In the genomic region with DNA sequence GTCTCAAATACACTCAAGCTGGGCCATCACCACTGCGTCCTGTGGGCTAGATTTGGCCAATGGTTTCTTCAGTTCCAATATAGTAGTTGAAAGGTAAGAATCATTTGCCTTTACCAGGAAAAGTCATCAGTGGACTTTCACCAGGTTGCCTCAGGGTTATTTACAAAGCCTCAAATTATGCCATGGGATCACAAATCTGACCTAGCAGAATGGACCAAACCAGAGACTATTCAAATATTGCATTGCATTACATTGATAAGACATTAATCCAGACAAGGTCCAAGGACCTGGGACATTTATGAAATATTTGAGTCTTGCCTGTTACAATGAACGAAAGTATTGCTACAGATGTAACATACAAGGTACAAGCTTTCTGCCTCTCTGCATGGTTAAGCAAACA, we compare ENCODE assay signal across 28 mouse cellular contexts. TPM values are rescaled to one million over a fixed set of nuclear protein-coding genes. Genes with fewer than 3 reads are reported as not detected.
A peak's percentile ranks its signal among the peaks of the same experiment; 100 is the strongest.
DNase-seq lines count a peak whose midpoint lies in the region; ATAC-seq and TF ChIP-seq lines count a peak whose summit lies in the region.
"Had no signal": no experiment of that assay in that cellular context is flagged by ENCODE, and none has a peak within 500 bp of the region (broad histone marks: within the 10 kb centered on the region; RNA-seq: fewer than 3 reads in every experiment).

No protein-coding gene starts in this region.

- H3K9ac ChIP-seq in heart, embryonic 12.5 days = no peak overlapping the region
- no peak overlapping the region for H3K9ac ChIP-seq in liver, adult 2 months (ENCODE audit: low read depth, low read length)
- H3K9ac ChIP-seq in liver, embryonic 11.5 days (ENCODE audit: low read depth, low read length) = no peak overlapping the region
- H3K9ac ChIP-seq in liver, postnatal 0 days (replicated peaks) = no peak overlapping the region
- no peak overlapping the region for H3K9ac ChIP-seq in liver, embryonic 12.5 days
- H3K9ac ChIP-seq in midbrain, embryonic 11.5 days (ENCODE audit: low read length) = no peak overlapping the region

- no peak for ATAC-seq in heart, embryonic 12.5 days (ENCODE audit: insufficient number of reproducible peaks, low FRiP score)
- ATAC-seq in liver, embryonic 11.5 days (replicated peaks; ENCODE audit: low FRiP score) = no peak
- ATAC-seq in liver, postnatal 0 days = peak; percentile 92
- no peak for ATAC-seq in liver, embryonic 12.5 days
- no peak for ATAC-seq in midbrain, embryonic 11.5 days (ENCODE audit: low FRiP score)
- ATAC-seq: activated CD4-positive, CD25-positive, alpha-beta regulatory T cell, adult 4 months; CD4-positive, CD25-positive, alpha-beta regulatory T cell, adult 4 months; Patski had no signal

- no peaks in the 10 kb centered on the region for H3K9me3 ChIP-seq in heart, embryonic 12.5 days (replicated peaks)
- no peaks in the 10 kb centered on the region for H3K9me3 ChIP-seq in liver, embryonic 11.5 days (ENCODE audit: control insufficient read depth, low read length)
- H3K9me3 ChIP-seq in liver, postnatal 0 days (ENCODE audit: low read length) = no peaks in the 10 kb centered on the region
- no peaks in the 10 kb centered on the region for H3K9me3 ChIP-seq in liver, embryonic 12.5 days (replicated peaks)
- no peaks in the 10 kb centered on the region for H3K9me3 ChIP-seq in midbrain, embryonic 11.5 days (ENCODE audit: control insufficient read depth, low read length)
- H3K9me3 ChIP-seq in midbrain, embryonic 10.5 days (replicated peaks) = no peaks in the 10 kb centered on the region
- H3K9me3 ChIP-seq: G1E had no signal

- TF ChIP-seq POLR2A in liver, adult 2 months (IDR thresholded peaks at IDR 0.05; ENCODE audit: extremely low read depth, insufficient read depth, low read length) = no peak

- H3K27ac ChIP-seq in heart, embryonic 12.5 days (ENCODE audit: poor library complexity, severe bottlenecking) = no peak overlapping the region
- peak overlapping the region; percentile 100 for H3K27ac ChIP-seq in liver, adult 2 months (replicated peaks; ENCODE audit: insufficient read depth, low read depth, low read length)
- no peak overlapping the region for H3K27ac ChIP-seq in liver, embryonic 11.5 days (ENCODE audit: low read depth, low read length)
- H3K27ac ChIP-seq in liver, postnatal 0 days (ENCODE audit: low read depth) = 0 out of 2 replicates have a peak overlapping the region, but pooled peaks have one; percentile 13
- no peak overlapping the region for H3K27ac ChIP-seq in liver, embryonic 12.5 days
- no peak overlapping the region for H3K27ac ChIP-seq in midbrain, embryonic 11.5 days (ENCODE audit: low read depth, low read length)
- H3K27ac ChIP-seq in midbrain, embryonic 10.5 days (replicated peaks) = no peak overlapping the region

- H3K36me3 ChIP-seq in heart, embryonic 12.5 days = no peaks in the 10 kb centered on the region
- no peaks in the 10 kb centered on the region for H3K36me3 ChIP-seq in liver, adult 2 months (ENCODE audit: control insufficient read depth, insufficient read depth, low read length)
- no peaks in the 10 kb centered on the region for H3K36me3 ChIP-seq in liver, embryonic 11.5 days (ENCODE audit: control insufficient read depth, insufficient read depth, low read length)
- no peaks in the 10 kb centered on the region for H3K36me3 ChIP-seq in liver, postnatal 0 days (replicated peaks; ENCODE audit: insufficient read depth, low read length)
- H3K36me3 ChIP-seq in liver, embryonic 12.5 days = no peaks in the 10 kb centered on the region
- no peaks in the 10 kb centered on the region for H3K36me3 ChIP-seq in midbrain, embryonic 11.5 days (ENCODE audit: control insufficient read depth, insufficient read depth, low read length)
- H3K36me3 ChIP-seq in midbrain, embryonic 10.5 days = no peaks in the 10 kb centered on the region
- H3K36me3 ChIP-seq: G1E had no signal

- no peak overlapping the region for H3K4me2 ChIP-seq in heart, embryonic 12.5 days
- H3K4me2 ChIP-seq in liver, embryonic 11.5 days = no peak overlapping the region
- no peak overlapping the region for H3K4me2 ChIP-seq in liver, postnatal 0 days (ENCODE audit: low read depth, low read length)
- no peak overlapping the region for H3K4me2 ChIP-seq in liver, embryonic 12.5 days
- no peak overlapping the region for H3K4me2 ChIP-seq in midbrain, embryonic 11.5 days

- no peaks in the 10 kb centered on the region for H3K27me3 ChIP-seq in heart, embryonic 12.5 days (replicated peaks)
- H3K27me3 ChIP-seq in liver, adult 2 months (ENCODE audit: control insufficient read depth, insufficient read depth, low read length) = no peaks in the 10 kb centered on the region
- no peaks in the 10 kb centered on the region for H3K27me3 ChIP-seq in liver, embryonic 11.5 days (replicated peaks; ENCODE audit: control insufficient read depth, insufficient read depth, low read length)
- H3K27me3 ChIP-seq in liver, postnatal 0 days (ENCODE audit: insufficient read depth, low read length) = no peaks in the 10 kb centered on the region
- no peaks in the 10 kb centered on the region for H3K27me3 ChIP-seq in liver, embryonic 12.5 days (replicated peaks)
- H3K27me3 ChIP-seq in midbrain, embryonic 11.5 days (ENCODE audit: control insufficient read depth, insufficient read depth, low read length) = no peaks in the 10 kb centered on the region
- no peaks in the 10 kb centered on the region for H3K27me3 ChIP-seq in midbrain, embryonic 10.5 days (ENCODE audit: low read depth, poor library complexity, severe bottlenecking)
- H3K27me3 ChIP-seq: CH12.LX, Patski had no signal

- no peaks in the 10 kb centered on the region; the same call in 1 of the 2 replicates for H3K79me2 ChIP-seq in liver, adult 2 months (ENCODE audit: control insufficient read depth, insufficient read depth, low read length)

- 76% methylated on average over 2 of the region's 2 CpGs for WGBS in heart, embryonic 12.5 days
- WGBS in liver, adult 2 months = 17% methylated on average over 2 of the region's 2 CpGs
- WGBS in liver, embryonic 11.5 days = 86% methylated on average over 2 of the region's 2 CpGs
- WGBS in liver, postnatal 0 days (ENCODE audit: insufficient replicate concordance) = 53% methylated on average over 2 of the region's 2 CpGs
- WGBS in liver, embryonic 12.5 days (ENCODE audit: insufficient replicate concordance) = 60% methylated on average over 2 of the region's 2 CpGs
- 86% methylated on average over 2 of the region's 2 CpGs for WGBS in midbrain, embryonic 11.5 days
- WGBS in midbrain, embryonic 10.5 days = 83% methylated on average over 2 of the region's 2 CpGs

- peak; percentile 69 for DNase-seq in heart, adult 11 months
- DNase-seq in liver, adult 2 months (ENCODE audit: extremely low read depth, low read depth, low spot score) = peak; percentile 100
- DNase-seq in liver, embryonic 11.5 days (ENCODE audit: low spot score) = no peak
- no peak for DNase-seq in liver, postnatal 0 days
- DNase-seq in midbrain, embryonic 11.5 days (ENCODE audit: low spot score, missing footprints) = peak; percentile 19
- no peak for DNase-seq in midbrain, embryonic 10.5 days (ENCODE audit: low spot score)
- DNase-seq: adrenal gland, adult 2 months; adrenal gland, adult 8-10 months; adrenal gland, postnatal 10 days; adrenal gland, postnatal 14 days; adrenal gland, postnatal 25 days; adrenal gland, postnatal 36 days; B cell, adult 2 months; cerebellum, adult 11 months; cerebellum, adult 11-12 months had no signal

- peak; percentile 75 for TF ChIP-seq EP300 in liver, postnatal 0 days (IDR thresholded peaks at IDR 0.05; ENCODE audit: low read depth)

- no peaks in the 10 kb centered on the region for H3K4me1 ChIP-seq in heart, embryonic 12.5 days (replicated peaks)
- peaks cover 37% of the 10 kb centered on the region for H3K4me1 ChIP-seq in liver, adult 2 months (ENCODE audit: control insufficient read depth, insufficient read depth, low read length)
- no peaks in the 10 kb centered on the region for H3K4me1 ChIP-seq in liver, embryonic 11.5 days (replicated peaks; ENCODE audit: control insufficient read depth, insufficient read depth, low read length)
- H3K4me1 ChIP-seq in liver, postnatal 0 days (ENCODE audit: insufficient read depth) = peaks cover 6% of the 10 kb centered on the region; the same call in 1 of the 2 replicates
- no peaks in the 10 kb centered on the region for H3K4me1 ChIP-seq in liver, embryonic 12.5 days
- no peaks in the 10 kb centered on the region for H3K4me1 ChIP-seq in midbrain, embryonic 11.5 days (ENCODE audit: control insufficient read depth, insufficient read depth, low read length)
- H3K4me1 ChIP-seq in midbrain, embryonic 10.5 days = no peaks in the 10 kb centered on the region

- no peak for TF ChIP-seq CTCF in liver, adult 2 months (IDR thresholded peaks at IDR 0.05; ENCODE audit: low read depth, low read length)
- TF ChIP-seq CTCF in liver, postnatal 0 days (IDR thresholded peaks at IDR 0.05; ENCODE audit: low read depth) = no peak

- H3K4me3 ChIP-seq in heart, embryonic 12.5 days = no peak overlapping the region
- no peak overlapping the region for H3K4me3 ChIP-seq in liver, adult 2 months (ENCODE audit: insufficient read depth, low read depth, low read length)
- H3K4me3 ChIP-seq in liver, embryonic 11.5 days (ENCODE audit: low read depth, low read length) = no peak overlapping the region
- no peak overlapping the region for H3K4me3 ChIP-seq in liver, postnatal 0 days (ENCODE audit: low read depth, low read length)
- no peak overlapping the region for H3K4me3 ChIP-seq in liver, embryonic 12.5 days
- H3K4me3 ChIP-seq in midbrain, embryonic 11.5 days (ENCODE audit: low read depth, low read length) = no peak overlapping the region
- no peak overlapping the region for H3K4me3 ChIP-seq in midbrain, embryonic 10.5 days

RNA-seq across cellular contexts. Expression of a gene that starts 17.1 kb away (rescaled TPM):
- polyA plus RNA-seq in heart, embryonic 12.5 days (2016; fragmentation: Nextera tagmentation; extraction: Ambion mirVana) = not detected in 2 replicates
- 368 and 394 TPM in 2 replicates for total RNA-seq in liver, adult 2 months (2014; rRNA removed)
- polyA plus RNA-seq in liver, adult 2 months (2012; rRNA removed) = 151 and 182 TPM in 2 replicates
- polyA plus RNA-seq in liver, embryonic 11.5 days (2014; fragmentation: Nextera tagmentation; extraction: Ambion mirVana) = 0.34 and 0.47 TPM in 2 replicates
- polyA plus RNA-seq in liver, postnatal 0 days (2015; fragmentation: Nextera tagmentation; extraction: Ambion mirVana) = 10.0 and 10.8 TPM in 2 replicates
- 0.35 and 0.38 TPM in 2 replicates for polyA plus RNA-seq in liver, embryonic 12.5 days (2016; fragmentation: Nextera tagmentation; extraction: Ambion mirVana)
- 0.04 TPM in 1 of 2 replicates, not detected in the other for polyA plus RNA-seq in midbrain, embryonic 11.5 days (2014; fragmentation: Nextera tagmentation; extraction: Ambion mirVana)
- polyA plus RNA-seq in midbrain, embryonic 10.5 days (2016; fragmentation: Nextera tagmentation; extraction: Ambion mirVana) = 0.14 TPM in 1 of 2 replicates, not detected in the other
- total RNA-seq: adrenal gland, postnatal 25 days; ES-E14; MEL had no signal
- polyA plus RNA-seq: activated CD4-positive, CD25-positive, alpha-beta regulatory T cell, adult 4 months; C2C12; CD4-positive, CD25-positive, alpha-beta regulatory T cell, adult 4 months; G1E had no signal

RNA-seq across cellular contexts. Expression of a gene that starts 37.0 kb away (rescaled TPM):
- not detected in 2 replicates for polyA plus RNA-seq in heart, embryonic 12.5 days (2016; fragmentation: Nextera tagmentation; extraction: Ambion mirVana)
- total RNA-seq in liver, adult 2 months (2014; rRNA removed) = 0.20 TPM in 1 of 2 replicates, not detected in the other
- polyA plus RNA-seq in liver, adult 2 months (2012; rRNA removed) = not detected in 2 replicates
- not detected in 2 replicates for polyA plus RNA-seq in liver, embryonic 11.5 days (2014; fragmentation: Nextera tagmentation; extraction: Ambion mirVana)
- 0.07 TPM in 1 of 2 replicates, not detected in the other for polyA plus RNA-seq in liver, postnatal 0 days (2015; fragmentation: Nextera tagmentation; extraction: Ambion mirVana)
- polyA plus RNA-seq in liver, embryonic 12.5 days (2016; fragmentation: Nextera tagmentation; extraction: Ambion mirVana) = not detected in 2 replicates
- polyA plus RNA-seq in midbrain, embryonic 11.5 days (2014; fragmentation: Nextera tagmentation; extraction: Ambion mirVana) = not detected in 2 replicates
- polyA plus RNA-seq in midbrain, embryonic 10.5 days (2016; fragmentation: Nextera tagmentation; extraction: Ambion mirVana) = not detected in 2 replicates
- total RNA-seq: adrenal gland, adult 2 months; adrenal gland, postnatal 10 days; adrenal gland, postnatal 14 days; adrenal gland, postnatal 36 days; CH12.LX; MEL had no signal
- polyA plus RNA-seq: activated CD4-positive, CD25-positive, alpha-beta regulatory T cell, adult 4 months; adrenal gland, adult 2 months; brain, embryonic 14.5 days; C2C12; CD4-positive, CD25-positive, alpha-beta regulatory T cell, adult 4 months; G1E had no signal

RNA-seq across cellular contexts. Expression of a gene that starts 38.6 kb away (rescaled TPM):
- 8.8 and 9.9 TPM in 2 replicates for polyA plus RNA-seq in heart, embryonic 12.5 days (2016; fragmentation: Nextera tagmentation; extraction: Ambion mirVana)
- 8.9 and 9.0 TPM in 2 replicates for total RNA-seq in liver, adult 2 months (2014; rRNA removed)
- polyA plus RNA-seq in liver, adult 2 months (2012; rRNA removed) = 1.3 and 1.4 TPM in 2 replicates
- 26.5 and 26.6 TPM in 2 replicates for polyA plus RNA-seq in liver, embryonic 11.5 days (2014; fragmentation: Nextera tagmentation; extraction: Ambion mirVana)
- 17.3 and 20.3 TPM in 2 replicates for polyA plus RNA-seq in liver, postnatal 0 days (2015; fragmentation: Nextera tagmentation; extraction: Ambion mirVana)
- polyA plus RNA-seq in liver, embryonic 12.5 days (2016; fragmentation: Nextera tagmentation; extraction: Ambion mirVana) = 49.3 and 49.7 TPM in 2 replicates
- 11.7 and 13.6 TPM in 2 replicates for polyA plus RNA-seq in midbrain, embryonic 11.5 days (2014; fragmentation: Nextera tagmentation; extraction: Ambion mirVana)
- 11.5 and 16.6 TPM in 2 replicates for polyA plus RNA-seq in midbrain, embryonic 10.5 days (2016; fragmentation: Nextera tagmentation; extraction: Ambion mirVana)

RNA-seq across cellular contexts. Expression of a gene that starts 49.1 kb away (rescaled TPM):
- not detected in 2 replicates for polyA plus RNA-seq in heart, embryonic 12.5 days (2016; fragmentation: Nextera tagmentation; extraction: Ambion mirVana)
- not detected in 2 replicates for total RNA-seq in liver, adult 2 months (2014; rRNA removed)
- not detected in 2 replicates for polyA plus RNA-seq in liver, adult 2 months (2012; rRNA removed)
- polyA plus RNA-seq in liver, embryonic 11.5 days (2014; fragmentation: Nextera tagmentation; extraction: Ambion mirVana) = not detected in 2 replicates
- polyA plus RNA-seq in liver, postnatal 0 days (2015; fragmentation: Nextera tagmentation; extraction: Ambion mirVana) = not detected in 2 replicates
- not detected in 2 replicates for polyA plus RNA-seq in liver, embryonic 12.5 days (2016; fragmentation: Nextera tagmentation; extraction: Ambion mirVana)
- polyA plus RNA-seq in midbrain, embryonic 11.5 days (2014; fragmentation: Nextera tagmentation; extraction: Ambion mirVana) = not detected in 2 replicates
- polyA plus RNA-seq in midbrain, embryonic 10.5 days (2016; fragmentation: Nextera tagmentation; extraction: Ambion mirVana) = not detected in 2 replicates
- total RNA-seq: adrenal gland, adult 18-20 months; adrenal gland, adult 2 months; adrenal gland, adult 8-10 months; adrenal gland, postnatal 10 days; adrenal gland, postnatal 14 days; adrenal gland, postnatal 25 days; adrenal gland, postnatal 36 days; adrenal gland, postnatal 4 days; CH12.LX; ES-E14; MEL had no signal
- polyA plus RNA-seq: activated CD4-positive, CD25-positive, alpha-beta regulatory T cell, adult 4 months; adrenal gland, adult 2 months; brain, embryonic 14.5 days; C2C12; CD4-positive, CD25-positive, alpha-beta regulatory T cell, adult 4 months; G1E; Patski had no signal

RNA-seq across cellular contexts. Expression of a gene that starts 50.5 kb away (rescaled TPM):
- 8.4 and 9.0 TPM in 2 replicates for polyA plus RNA-seq in heart, embryonic 12.5 days (2016; fragmentation: Nextera tagmentation; extraction: Ambion mirVana)
- 17.8 and 19.5 TPM in 2 replicates for total RNA-seq in liver, adult 2 months (2014; rRNA removed)
- polyA plus RNA-seq in liver, adult 2 months (2012; rRNA removed) = 5.3 and 8.5 TPM in 2 replicates
- 4.9 and 6.1 TPM in 2 replicates for polyA plus RNA-seq in liver, embryonic 11.5 days (2014; fragmentation: Nextera tagmentation; extraction: Ambion mirVana)
- 2.0 and 2.6 TPM in 2 replicates for polyA plus RNA-seq in liver, postnatal 0 days (2015; fragmentation: Nextera tagmentation; extraction: Ambion mirVana)
- polyA plus RNA-seq in liver, embryonic 12.5 days (2016; fragmentation: Nextera tagmentation; extraction: Ambion mirVana) = 7.1 and 9.0 TPM in 2 replicates
- 6.3 and 9.5 TPM in 2 replicates for polyA plus RNA-seq in midbrain, embryonic 11.5 days (2014; fragmentation: Nextera tagmentation; extraction: Ambion mirVana)
- 5.5 and 8.1 TPM in 2 replicates for polyA plus RNA-seq in midbrain, embryonic 10.5 days (2016; fragmentation: Nextera tagmentation; extraction: Ambion mirVana)

Comparison
In these comparisons a context has a peak if more than half of its experiments do, and no peak if none do; other contexts are left out.
1. DNase-seq: peak in heart, adult 11 months (single experiment), liver, adult 2 months (single experiment) and midbrain, embryonic 11.5 days (single experiment); none in liver, embryonic 11.5 days (single experiment), liver, postnatal 0 days (single experiment) and midbrain, embryonic 10.5 days (single experiment).
2. H3K27ac ChIP-seq: peak in liver, adult 2 months (single experiment) and liver, postnatal 0 days (single experiment); none in heart, embryonic 12.5 days (single experiment), liver, embryonic 11.5 days (single experiment), liver, embryonic 12.5 days (single experiment), midbrain, embryonic 11.5 days (single experiment) and midbrain, embryonic 10.5 days (single experiment).
3. RNA of a gene that starts 17.1 kb away (polyA plus RNA-seq): 151 to 182 TPM in liver, adult 2 months; 10.0 to 10.8 TPM in liver, postnatal 0 days, 0.34 to 0.47 TPM in liver, embryonic 11.5 days, 0.35 to 0.38 TPM in liver, embryonic 12.5 days, 0.04 TPM in midbrain, embryonic 11.5 days, not detected in heart, embryonic 12.5 days and 0.14 TPM in midbrain, embryonic 10.5 days; every median in the first group is over 10 times any median in the second.